Mouse (Mus musculus): ENCODE measurements around the gene Tnfsf14. TPM values are rescaled to one million over a fixed set of nuclear protein-coding genes. Genes with fewer than 3 reads are reported as not detected.

Tnfsf14 gene
- total and polyA plus RNA-seq, 2 experiments from 2014 or later: not detected

DNA sequence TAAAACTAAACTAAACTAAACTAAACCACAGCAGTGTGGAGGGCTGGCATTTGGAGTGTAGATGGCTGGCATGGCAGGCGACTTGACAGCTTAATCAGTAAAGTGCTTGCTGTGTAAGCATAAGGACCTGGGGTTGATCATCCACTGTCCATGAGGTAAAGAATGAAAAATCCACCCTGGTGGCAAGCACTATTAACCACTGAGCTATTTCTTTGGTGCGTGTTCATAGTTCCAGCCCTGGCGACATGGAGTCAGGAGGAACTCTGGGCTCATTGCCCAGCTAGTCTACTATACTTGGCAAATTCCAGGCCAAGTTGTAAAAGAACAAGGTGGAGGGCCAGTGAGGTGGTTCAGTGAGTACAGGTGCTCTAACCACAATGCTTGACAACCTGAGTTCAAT, 14.0 kb upstream of the Tnfsf14 start:
- Histone ChIP-seq H3K36me3 (ENCODE audit: insufficient read depth, low read length) (no peaks in the 10 kb centered on the region), H3K9ac (replicated peaks; ENCODE audit: low read length) (no peak overlapping the region), H3K4me2 (ENCODE audit: low read depth, low read length) (no peak overlapping the region), H3K27ac (no peak overlapping the region), H3K4me3 (ENCODE audit: low read length) (no peak overlapping the region), H3K9me3 (ENCODE audit: low read length) (no peaks in the 10 kb centered on the region), H3K27me3 (ENCODE audit: insufficient read depth, low read length) (no peaks in the 10 kb centered on the region), H3K4me1 (ENCODE audit: insufficient read depth, low read length) (no peaks in the 10 kb centered on the region)
- TF ChIP-seq CTCF (IDR thresholded peaks at IDR 0.05; ENCODE audit: low read depth): no peak
- no peak for DNase-seq (ENCODE audit: low spot score)
- WGBS: 67% methylated on average over 3 of the region's 3 CpGs
- no peak for ATAC-seq

DNA sequence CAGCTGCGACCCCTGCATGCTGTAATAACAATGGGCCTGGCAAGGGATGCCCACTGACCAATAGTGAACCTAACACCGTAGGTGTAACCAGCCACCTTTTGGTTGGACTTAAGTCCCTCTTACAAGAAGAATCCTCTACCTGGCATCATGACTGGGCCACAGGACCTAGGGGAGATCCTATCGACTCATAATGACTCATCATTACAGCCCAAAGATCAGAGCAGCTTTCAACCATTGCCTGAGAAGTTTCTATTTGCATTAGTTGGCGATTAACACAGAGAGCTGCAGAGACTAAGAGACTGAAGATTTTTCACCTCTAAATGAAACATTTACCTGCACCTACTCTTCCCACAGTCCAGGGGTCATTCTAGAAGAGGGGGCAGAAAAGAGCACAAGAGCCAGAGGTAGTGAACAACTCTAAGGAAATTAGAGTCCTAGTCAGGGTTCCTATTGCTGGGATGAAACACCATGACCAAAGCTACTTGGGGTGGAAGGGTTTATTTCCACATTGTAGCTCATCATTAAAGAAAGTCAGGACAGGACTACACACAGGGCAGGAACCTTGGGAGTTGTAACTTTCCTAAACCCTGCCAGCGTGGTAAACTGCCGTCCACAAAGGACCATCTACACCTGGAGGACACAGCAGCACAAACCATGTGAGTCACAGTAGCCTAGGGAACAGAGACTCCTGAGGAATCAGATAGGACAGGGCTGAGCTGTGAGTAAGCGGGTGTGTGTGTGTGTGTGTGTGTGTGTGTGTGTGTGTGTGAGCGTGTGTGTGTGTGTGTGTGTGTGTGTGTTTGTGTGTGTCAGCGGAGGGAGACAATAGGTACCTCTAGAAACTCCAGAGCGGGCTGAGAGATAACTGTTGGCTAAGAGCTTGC, 8.1 kb upstream of the Tnfsf14 start:
- TF ChIP-seq CTCF (IDR thresholded peaks at IDR 0.05; ENCODE audit: low read depth): no peak
- no peaks in the 10 kb centered on the region for H3K36me3 ChIP-seq (ENCODE audit: insufficient read depth, low read length)
- H3K4me2 ChIP-seq (ENCODE audit: low read depth, low read length): no peak overlapping the region
- no peak for ATAC-seq
- H3K4me3 ChIP-seq (ENCODE audit: low read length): no peak overlapping the region
- no peaks in the 10 kb centered on the region for H3K4me1 ChIP-seq (ENCODE audit: insufficient read depth, low read length)
- H3K9ac ChIP-seq (replicated peaks; ENCODE audit: low read length): no peak overlapping the region
- no peak for DNase-seq (ENCODE audit: low spot score)
- H3K9me3 ChIP-seq (ENCODE audit: low read length): no peaks in the 10 kb centered on the region
- 82% methylated on average over 10 of the region's 10 CpGs for WGBS
- H3K27ac ChIP-seq: no peak overlapping the region
- H3K27me3 ChIP-seq (ENCODE audit: insufficient read depth, low read length): no peaks in the 10 kb centered on the region

DNA sequence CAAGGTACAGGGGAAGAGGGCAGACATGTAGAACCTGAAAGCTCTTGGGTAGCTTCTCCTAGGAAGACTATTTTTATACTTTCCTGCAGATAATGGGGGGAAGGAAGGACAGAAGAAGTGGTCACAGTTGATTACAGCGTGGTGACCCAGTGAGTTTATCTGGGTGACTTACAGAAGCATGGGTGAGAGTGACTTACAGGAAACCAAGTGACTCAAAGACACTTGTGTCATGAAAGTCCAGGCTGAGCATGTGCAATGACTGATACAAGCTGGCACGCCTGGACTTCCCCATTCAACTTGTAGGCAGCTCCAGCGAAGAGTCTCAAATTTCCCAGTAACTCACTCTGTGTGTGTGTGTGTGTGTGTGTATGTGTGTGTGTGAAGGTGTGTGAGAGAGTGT, 4.3 kb upstream of the Tnfsf14 start:
- ATAC-seq (no peak), DNase-seq (ENCODE audit: low spot score) (no peak)
- Histone ChIP-seq H3K27ac (no peak overlapping the region), H3K9ac (replicated peaks; ENCODE audit: low read length) (no peak overlapping the region), H3K9me3 (ENCODE audit: low read length) (no peaks in the 10 kb centered on the region), H3K36me3 (ENCODE audit: insufficient read depth, low read length) (no peaks in the 10 kb centered on the region), H3K27me3 (ENCODE audit: insufficient read depth, low read length) (no peaks in the 10 kb centered on the region), H3K4me3 (ENCODE audit: low read length) (no peak overlapping the region), H3K4me2 (ENCODE audit: low read depth, low read length) (no peak overlapping the region), H3K4me1 (ENCODE audit: insufficient read depth, low read length) (no peaks in the 10 kb centered on the region)
- no peak for TF ChIP-seq CTCF (IDR thresholded peaks at IDR 0.05; ENCODE audit: low read depth)
- WGBS: 86% methylated on average over 3 of the region's 3 CpGs

DNA sequence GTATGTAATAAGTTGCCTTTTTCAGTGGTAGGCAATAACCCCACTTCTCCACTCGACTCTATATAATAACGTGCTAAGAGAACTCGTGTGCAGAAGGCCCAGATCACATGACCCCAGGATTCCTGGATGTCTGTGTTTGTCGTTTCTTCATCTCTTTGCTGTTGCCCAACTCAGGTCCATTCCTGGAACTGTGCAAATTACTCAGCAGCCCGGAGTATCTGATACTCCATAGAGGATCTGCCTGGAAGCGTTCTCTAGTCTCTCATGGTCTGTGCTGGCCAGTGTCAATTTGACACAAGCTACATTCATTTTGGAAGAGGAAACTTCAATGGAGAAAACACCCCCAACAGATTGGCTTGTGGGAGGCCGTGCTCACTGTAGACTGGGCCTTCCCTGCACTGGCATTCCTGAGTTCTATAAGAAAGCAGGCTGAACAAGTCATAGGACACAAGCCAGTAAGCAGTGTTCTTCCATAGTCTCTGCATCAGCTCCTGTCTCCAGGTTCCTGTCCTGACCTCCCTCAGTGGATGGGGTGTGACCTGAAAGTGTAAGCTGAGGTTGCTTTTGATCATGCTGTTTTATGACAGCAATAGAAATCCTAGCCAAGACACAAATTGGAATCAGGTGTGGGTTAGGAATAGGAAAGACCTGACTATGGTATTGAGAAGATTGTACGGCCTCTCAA, 1.5 kb upstream of the Tnfsf14 start:
- ATAC-seq: no peak
- 83% methylated on average over 8 of the region's 8 CpGs for WGBS
- DNase-seq (ENCODE audit: low spot score): no peak
- Histone ChIP-seq H3K4me1 (ENCODE audit: insufficient read depth, low read length) (no peaks in the 10 kb centered on the region), H3K9ac (replicated peaks; ENCODE audit: low read length) (no peak overlapping the region), H3K27ac (no peak overlapping the region), H3K27me3 (ENCODE audit: insufficient read depth, low read length) (no peaks in the 10 kb centered on the region), H3K4me2 (ENCODE audit: low read depth, low read length) (no peak overlapping the region), H3K36me3 (ENCODE audit: insufficient read depth, low read length) (no peaks in the 10 kb centered on the region), H3K4me3 (ENCODE audit: low read length) (no peak overlapping the region), H3K9me3 (ENCODE audit: low read length) (no peaks in the 10 kb centered on the region)
- no peak for TF ChIP-seq CTCF (IDR thresholded peaks at IDR 0.05; ENCODE audit: low read depth)

DNA sequence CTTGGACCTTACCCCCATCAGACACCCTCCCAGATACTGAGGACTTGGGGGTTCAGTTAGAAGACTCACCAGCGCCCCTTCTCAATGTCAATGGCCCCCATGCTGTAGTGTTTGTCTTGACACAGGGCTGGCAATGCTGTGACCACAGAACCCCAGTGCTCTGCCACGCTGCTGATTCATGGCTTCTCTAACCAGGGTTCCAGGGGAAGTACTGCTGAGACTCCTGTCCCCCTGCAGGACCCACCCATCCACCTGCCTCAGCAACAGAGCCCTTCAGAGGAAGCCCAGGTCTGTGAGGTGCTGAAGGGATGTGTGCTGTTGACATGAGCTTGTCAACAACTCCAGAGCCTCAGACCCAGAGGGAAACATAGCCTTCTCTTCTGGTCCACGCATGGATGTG, 794 bp upstream of the Tnfsf14 start:
- no peak overlapping the region for H3K9ac ChIP-seq (replicated peaks; ENCODE audit: low read length)
- DNase-seq (ENCODE audit: low spot score) (no peak), ATAC-seq (no peak)
- no peak for TF ChIP-seq CTCF (IDR thresholded peaks at IDR 0.05; ENCODE audit: low read depth)
- H3K27ac ChIP-seq: no peak overlapping the region
- no peak overlapping the region for H3K4me3 ChIP-seq (ENCODE audit: low read length)
- no peaks in the 10 kb centered on the region for H3K4me1 ChIP-seq (ENCODE audit: insufficient read depth, low read length)
- H3K4me2 ChIP-seq (ENCODE audit: low read depth, low read length): no peak overlapping the region
- no peaks in the 10 kb centered on the region for H3K27me3 ChIP-seq (ENCODE audit: insufficient read depth, low read length)
- H3K36me3 ChIP-seq (ENCODE audit: insufficient read depth, low read length): no peaks in the 10 kb centered on the region
- H3K9me3 ChIP-seq (ENCODE audit: low read length): no peaks in the 10 kb centered on the region
- 84% methylated on average over 3 of the region's 3 CpGs for WGBS

DNA sequence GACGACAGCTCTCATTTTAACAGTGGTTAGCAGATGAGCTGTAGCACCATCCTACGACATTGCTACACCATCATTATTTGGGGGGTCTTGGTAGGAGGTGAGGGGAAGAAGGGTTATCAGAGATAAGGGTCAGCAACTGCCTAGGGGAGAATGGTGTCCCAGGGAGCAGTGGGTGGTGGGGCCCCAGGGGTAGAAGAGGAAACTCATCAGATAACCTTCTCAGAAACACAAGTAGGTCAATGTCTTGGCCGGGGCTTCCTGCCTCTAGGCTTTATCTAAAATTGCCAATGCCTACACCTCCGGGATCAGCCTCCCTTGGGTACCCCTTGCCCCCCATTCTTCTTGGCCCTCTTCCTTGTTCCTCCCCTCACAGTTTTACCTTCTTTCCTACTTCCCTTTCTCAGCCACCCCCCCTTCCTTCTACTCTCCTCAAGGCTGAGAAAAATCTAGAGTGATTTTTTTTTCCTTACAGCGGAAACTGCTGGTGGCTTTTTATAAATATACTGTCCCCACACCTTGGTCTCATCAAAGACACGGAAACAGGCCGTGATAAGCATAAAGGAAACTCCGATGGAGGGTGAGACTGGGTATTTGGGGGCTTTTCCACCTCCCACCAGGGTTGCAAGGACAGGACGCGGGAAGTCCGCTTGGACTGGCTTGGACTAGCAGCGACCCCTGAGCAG, 5.3 kb downstream of the Tnfsf14 start:
- Histone ChIP-seq H3K4me2 (ENCODE audit: low read depth, low read length) (no peak overlapping the region), H3K27ac (no peak overlapping the region), H3K27me3 (ENCODE audit: insufficient read depth, low read length) (no peaks in the 10 kb centered on the region), H3K4me3 (ENCODE audit: low read length) (no peak overlapping the region), H3K36me3 (ENCODE audit: insufficient read depth, low read length) (no peaks in the 10 kb centered on the region), H3K9ac (replicated peaks; ENCODE audit: low read length) (no peak overlapping the region), H3K9me3 (ENCODE audit: low read length) (no peaks in the 10 kb centered on the region), H3K4me1 (ENCODE audit: insufficient read depth, low read length) (no peaks in the 10 kb centered on the region)
- 86% methylated on average over 12 of the region's 12 CpGs for WGBS
- no peak for TF ChIP-seq CTCF (IDR thresholded peaks at IDR 0.05; ENCODE audit: low read depth)
- DNase-seq (ENCODE audit: low spot score) (no peak), ATAC-seq (no peak)
